Mouse (Mus musculus) thymus, adult 2 months (tissue): ENCODE measurements at regions not wholly inside any gene's neighbourhood (a gene's known extent, or its start where the extent isn't known, plus 50 kb on each side); places are given as distances from the start of the nearest gene placed in this dataset.

ENCODE experiments used
- DNase-seq: peaks from one replicate; pipeline ENCODE4 v3.0.0; 2021
- H3K27ac ChIP-seq: fragments of 200-500 bp; 2 replicates; pipeline ENCODE4 v1.5.1; 2012; ENCODE audit warnings: low read length, control low read depth; ENCODE audit not compliant: control insufficient read depth, insufficient read depth
- H3K27me3 ChIP-seq: fragments of 200-500 bp; 2 replicates; pipeline ENCODE4 v1.6.1; 2012; ENCODE audit warnings: mild to moderate bottlenecking, low read length, moderate library complexity, mixed read lengths; ENCODE audit not compliant: control insufficient read depth, insufficient read depth
- H3K36me3 ChIP-seq: fragments of 200-500 bp; 2 replicates; pipeline ENCODE4 v1.6.1; 2012; ENCODE audit warnings: mild to moderate bottlenecking, low read length, moderate library complexity; ENCODE audit not compliant: control insufficient read depth, insufficient read depth
- H3K4me1 ChIP-seq: fragments of 200-500 bp; replicated peaks from 2 replicates; pipeline ENCODE4 v1.6.1; 2012; ENCODE audit warnings: low read length; ENCODE audit not compliant: control insufficient read depth, insufficient read depth
- H3K4me3 ChIP-seq: fragments of 200-500 bp; 2 replicates; pipeline ENCODE4 v1.5.1; 2012; ENCODE audit warnings: mild to moderate bottlenecking, low read length, control low read depth, moderate library complexity; ENCODE audit not compliant: control insufficient read depth, insufficient read depth
- CTCF ChIP-seq: fragments of 200-500 bp; IDR thresholded peaks from 2 replicates; pipeline ENCODE4 v1.5.1; 2012; ENCODE audit warnings: mild to moderate bottlenecking, control low read depth, low read length, moderate library complexity, borderline replicate concordance; ENCODE audit not compliant: control insufficient read depth, poor library complexity, insufficient read depth; ENCODE audit errors: extremely low read depth
- POLR2A ChIP-seq: fragments of 200-500 bp; IDR thresholded peaks from 2 replicates; pipeline ENCODE4 v1.6.1; 2012; ENCODE audit warnings: mild to moderate bottlenecking, low read length, control low read depth, moderate library complexity; ENCODE audit not compliant: control insufficient read depth, poor library complexity, insufficient read depth; ENCODE audit errors: extremely low read depth
- WGBS: fragments of 180-500 bp; shearing (Covaris S2); methylation state at CpG from one replicate; pipeline ENCODE4 v1.1.7; 2018; 5-methylcytosine and 5-hydroxymethylcytosine counted together

GRCm38 (mm10) chr7:68974761-68975579 is 225.9 kb upstream of the Arrdc4 start:
- Histone ChIP-seq H3K4me1 (no peaks in the 10 kb centered on the region), H3K27ac (no peak overlapping the region), H3K36me3 (no peaks in the 10 kb centered on the region), H3K4me3 (no peak overlapping the region), H3K27me3 (no peaks in the 10 kb centered on the region)
- no peak for DNase-seq
- TF ChIP-seq POLR2A (no peak), CTCF (no peak)
- 84% methylated on average over 8 of the region's 8 CpGs for WGBS

- no peak for DNase-seq
- Histone ChIP-seq H3K4me3 (no peak overlapping the region), H3K27me3 (no peaks in the 10 kb centered on the region), H3K36me3 (no peaks in the 10 kb centered on the region), H3K4me1 (no peaks in the 10 kb centered on the region), H3K27ac (no peak overlapping the region)
- 58% methylated on average over 6 of the region's 6 CpGs for WGBS
- no peak for TF ChIP-seq POLR2A
- no peak for TF ChIP-seq CTCF
Measured at GRCm38 (mm10) chr7:68945886-68946863, 197.1 kb upstream of the Arrdc4 start.

- WGBS, result 89% methylated on average over 14 of the region's 14 CpGs
- TF ChIP-seq POLR2A, result no peak
- TF ChIP-seq CTCF, result no peak
Measured at GRCm38 (mm10) chr7:68930627-68931334, 181.7 kb upstream of the Arrdc4 start.

GRCm38 (mm10) chr7:68929669-68930068 is 180.6 kb upstream of the Arrdc4 start:
- H3K36me3 ChIP-seq, result no peaks in the 10 kb centered on the region
- TF ChIP-seq CTCF, result no peak
- H3K4me1 ChIP-seq, result no peaks in the 10 kb centered on the region
- no peak overlapping the region for H3K4me3 ChIP-seq
- no peaks in the 10 kb centered on the region for H3K27me3 ChIP-seq
- DNase-seq, result no peak
- WGBS, result 93% methylated on average over 4 of the region's 4 CpGs
- H3K27ac ChIP-seq, result no peak overlapping the region

More at GRCm38 (mm10) chr7:68930627-68931334, 181.7 kb upstream of the Arrdc4 start:
- H3K36me3 ChIP-seq, result no peaks in the 10 kb centered on the region
- no peak overlapping the region for H3K4me3 ChIP-seq
- no peak overlapping the region for H3K27ac ChIP-seq
- H3K27me3 ChIP-seq, result no peaks in the 10 kb centered on the region
- no peak for DNase-seq
- no peaks in the 10 kb centered on the region for H3K4me1 ChIP-seq

- Histone ChIP-seq H3K4me3 (no peak overlapping the region), H3K27ac (no peak overlapping the region), H3K36me3 (no peaks in the 10 kb centered on the region), H3K4me1 (no peaks in the 10 kb centered on the region), H3K27me3 (no peaks in the 10 kb centered on the region)
- TF ChIP-seq CTCF, result no peak
- DNase-seq, result no peak
- WGBS, result 87% methylated on average over 4 of the region's 4 CpGs
Measured at GRCm38 (mm10) chr7:68925640-68926039, 176.6 kb upstream of the Arrdc4 start.
